Mouse (Mus musculus) MEL (cell line): Measurements from ENCODE around the gene Ctcf. TPM values are rescaled to one million over a fixed set of nuclear protein-coding genes. Genes with fewer than 3 reads are reported as not detected.

Source experiments
- DNase-seq: peaks from one replicate; pipeline ENCODE4 v3.0.0; 2011; ENCODE audit warnings: low read depth, low spot score
- H3K27ac ChIP-seq: 2 replicates; pipeline ENCODE4 v1.5.1; 2012; ENCODE audit warnings: low read depth, mild to moderate bottlenecking, control low read depth, low read length, moderate library complexity; ENCODE audit not compliant: control insufficient read depth
- H3K27me3 ChIP-seq, 2 experiments: fragments of 150-350 bp in 1 of 2; sonication (generic) in 1 of 2; 2 replicates each; pipeline ENCODE4 v1.6.1; 2012; ENCODE audit warnings: low read length in 2 of 2, mild to moderate bottlenecking in 2 of 2, improper control_type of control experiment in 1 of 2, moderate library complexity in 1 of 2; ENCODE audit not compliant: insufficient read depth in 2 of 2, control insufficient read depth in 1 of 2
- H3K36me3 ChIP-seq, 2 experiments: 2 replicates each; pipeline ENCODE4 v1.6.1; 2012 to 2014; ENCODE audit warnings: low read length in 2 of 2, improper control_type of control experiment in 1 of 2, inconsistent platforms in 1 of 2, mild to moderate bottlenecking in 1 of 2; ENCODE audit not compliant: insufficient read depth in 2 of 2, control insufficient read depth in 1 of 2
- H3K4me1 ChIP-seq, 2 experiments: fragments of 150-350 bp in 1 of 2; sonication (generic) in 1 of 2; 2 replicates each; pipeline ENCODE4 v1.6.1; 2012; ENCODE audit warnings: low read length in 2 of 2, improper control_type of control experiment in 1 of 2, mild to moderate bottlenecking in 1 of 2; ENCODE audit not compliant: insufficient read depth in 2 of 2, control insufficient read depth in 1 of 2
- H3K4me3 ChIP-seq, 2 experiments: fragments of 150-350 bp in 1 of 2; sonication (generic) in 1 of 2; 2 replicates each; pipeline ENCODE4 v1.5.1; 2012; ENCODE audit warnings: low read depth in 2 of 2, low read length in 2 of 2, mild to moderate bottlenecking in 2 of 2, moderate library complexity in 2 of 2, control low read depth in 1 of 2, improper control_type of control experiment in 1 of 2; ENCODE audit not compliant: control insufficient read depth in 1 of 2, insufficient read depth in 1 of 2
- H3K79me2 ChIP-seq: 2 replicates; pipeline ENCODE4 v1.6.1; 2012; ENCODE audit warnings: mild to moderate bottlenecking, low read length, moderate library complexity; ENCODE audit not compliant: control insufficient read depth, poor library complexity, insufficient read depth
- H3K9ac ChIP-seq: 2 replicates; pipeline ENCODE4 v1.6.1; 2012; ENCODE audit warnings: low read depth, mild to moderate bottlenecking, control low read depth, low read length, moderate library complexity; ENCODE audit not compliant: control insufficient read depth, poor library complexity, severe bottlenecking
- H3K9me3 ChIP-seq: fragments of 150-350 bp; sonication (generic); replicated peaks from 2 replicates; pipeline ENCODE4 v1.6.1; 2012; ENCODE audit warnings: mild to moderate bottlenecking, low read length, improper control_type of control experiment, moderate library complexity; ENCODE audit not compliant: insufficient read depth
- BHLHE40 ChIP-seq: IDR thresholded peaks from 2 replicates; pipeline ENCODE4 v1.6.1; 2012; ENCODE audit warnings: low read depth, mild to moderate bottlenecking, inconsistent platforms, low read length, improper control_type of control experiment, borderline replicate concordance
- CHD2 ChIP-seq: IDR thresholded peaks from 2 replicates; pipeline ENCODE4 v1.6.1; 2011; ENCODE audit warnings: low read length, improper control_type of control experiment
- CTCF ChIP-seq, 3 experiments: IDR thresholded peaks in 2 of 3; conservative IDR thresholded peaks in 1 of 3; 2 replicates each; pipeline ENCODE4 v1.5.1; 2011 to 2012; ENCODE audit warnings: low read length in 3 of 3, low read depth in 2 of 3, mild to moderate bottlenecking in 2 of 3, improper control_type of control experiment in 1 of 3, inconsistent platforms in 1 of 3, mixed read lengths in 1 of 3, moderate library complexity in 1 of 3; ENCODE audit not compliant: control insufficient read depth in 1 of 3, insufficient read depth in 1 of 3, poor library complexity in 1 of 3, severe bottlenecking in 1 of 3
- ELF1 ChIP-seq: IDR thresholded peaks from 2 replicates; pipeline ENCODE4 v1.6.1; 2014; ENCODE audit warnings: low read depth, mild to moderate bottlenecking, inconsistent platforms, low read length, improper control_type of control experiment, moderate library complexity
- GATA1 ChIP-seq: IDR thresholded peaks from 2 replicates; pipeline ENCODE4 v1.6.1; 2011; ENCODE audit warnings: low read depth, low read length, improper control_type of control experiment
- JUND ChIP-seq: IDR thresholded peaks from 2 replicates; pipeline ENCODE4 v1.6.1; 2011; ENCODE audit warnings: low read depth, mild to moderate bottlenecking, improper control_type of control experiment, low read length
- KAT2A ChIP-seq: conservative IDR thresholded peaks from 2 replicates; pipeline ENCODE4 v1.6.1; 2012; ENCODE audit warnings: low read depth, low read length, improper control_type of control experiment, inconsistent platforms
- MAFK ChIP-seq: IDR thresholded peaks from 2 replicates; pipeline ENCODE4 v1.6.1; 2011; ENCODE audit warnings: low read depth, mild to moderate bottlenecking, low read length, improper control_type of control experiment, borderline replicate concordance
- MAX ChIP-seq: IDR thresholded peaks from 2 replicates; pipeline ENCODE4 v1.6.1; 2011; ENCODE audit warnings: low read length, improper control_type of control experiment
- MAZ ChIP-seq: IDR thresholded peaks from 2 replicates; pipeline ENCODE4 v1.6.1; 2012; ENCODE audit warnings: low read depth, mild to moderate bottlenecking, inconsistent platforms, low read length, improper control_type of control experiment
- MYB ChIP-seq: IDR thresholded peaks from 2 replicates; pipeline ENCODE4 v1.6.1; 2011; ENCODE audit warnings: mild to moderate bottlenecking, low read depth, low read length, improper control_type of control experiment
- NELFE ChIP-seq: IDR thresholded peaks from 2 replicates; pipeline ENCODE4 v1.6.1; 2011; ENCODE audit warnings: low read depth, low read length, improper control_type of control experiment
- NRF1 ChIP-seq: IDR thresholded peaks from 2 replicates; pipeline ENCODE4 v1.6.1; 2014; ENCODE audit warnings: low read depth, mild to moderate bottlenecking, inconsistent platforms, low read length, improper control_type of control experiment, moderate library complexity; ENCODE audit not compliant: poor library complexity, insufficient read depth, severe bottlenecking
- POLR2A ChIP-seq, 2 experiments: IDR thresholded peaks; 2 replicates each; pipeline ENCODE4 v1.6.1; 2011 to 2012; ENCODE audit warnings: low read length in 2 of 2, mild to moderate bottlenecking in 2 of 2, control low read depth in 1 of 2, improper control_type of control experiment in 1 of 2, low read depth in 1 of 2, moderate library complexity in 1 of 2; ENCODE audit not compliant: control insufficient read depth in 1 of 2, insufficient read depth in 1 of 2, poor library complexity in 1 of 2
- POLR2AphosphoS2 ChIP-seq: IDR thresholded peaks from 2 replicates; pipeline ENCODE4 v1.6.1; 2011; ENCODE audit warnings: low read length, improper control_type of control experiment
- TAL1 ChIP-seq: IDR thresholded peaks from 2 replicates; pipeline ENCODE4 v1.6.1; 2012; ENCODE audit warnings: mild to moderate bottlenecking, inconsistent platforms, low read length, moderate library complexity, mixed read lengths
- TCF12 ChIP-seq: IDR thresholded peaks from 2 replicates; pipeline ENCODE4 v1.6.1; 2014; ENCODE audit warnings: low read depth, mild to moderate bottlenecking, inconsistent platforms, low read length, improper control_type of control experiment, moderate library complexity
- UBTF ChIP-seq: IDR thresholded peaks from 2 replicates; pipeline ENCODE4 v1.6.1; 2012; ENCODE audit warnings: low read depth, mild to moderate bottlenecking, inconsistent platforms, low read length, improper control_type of control experiment, moderate library complexity, borderline replicate concordance; ENCODE audit not compliant: insufficient read depth
- USF1 ChIP-seq: IDR thresholded peaks from 2 replicates; pipeline ENCODE4 v1.6.1; 2014; ENCODE audit warnings: low read depth, mild to moderate bottlenecking, inconsistent platforms, low read length, improper control_type of control experiment, moderate library complexity
- ZKSCAN1 ChIP-seq: IDR thresholded peaks from 2 replicates; pipeline ENCODE4 v1.6.1; 2012; ENCODE audit warnings: low read depth, mild to moderate bottlenecking, inconsistent platforms, low read length, improper control_type of control experiment, moderate library complexity
- ZMIZ1 ChIP-seq: IDR thresholded peaks from 2 replicates; pipeline ENCODE4 v1.6.1; 2012; ENCODE audit warnings: low read depth, mild to moderate bottlenecking, inconsistent platforms, low read length, improper control_type of control experiment, moderate library complexity
- ZNF384 ChIP-seq: IDR thresholded peaks from 2 replicates; pipeline ENCODE4 v1.6.1; 2012; ENCODE audit warnings: low read depth, mild to moderate bottlenecking, inconsistent platforms, low read length, improper control_type of control experiment
- polyA plus RNA-seq, 2 experiments: library from polyadenylated mRNA; stranded (reverse) in 1 of 2; unstranded in 1 of 2; fragments of >175 nt in 1 of 2; fragments of >200 nt in 1 of 2; gene quantifications; 2 replicates each; pipeline versions ENCODE4 v1.2.1 to v1.2.4; 2012; ENCODE audit warnings: low replicate concordance in 2 of 2, low read depth in 1 of 2; ENCODE audit not compliant: insufficient read length in 2 of 2, insufficient read depth in 1 of 2, missing spikeins in 1 of 2
- total RNA-seq: library from RNA; depleted of rRNA; stranded (reverse); fragments of 300-350 nt; gene quantifications from 2 replicates; pipeline ENCODE4 v1.2.3, GENCODE M21; 2012

Gene Ctcf
- total and polyA plus RNA-seq, 3 experiments: 40.7 to 670 (median 87.1) TPM

- Histone ChIP-seq H3K4me3 (no peak overlapping the region), H3K9me3 (no peaks in the 10 kb centered on the region), H3K27me3 (no peaks in the 10 kb centered on the region), H3K4me1 (peaks cover 3 to 18% of the 10 kb centered on the region in 2 experiments; a peak in 3 of 4 replicates), H3K9ac (no peak overlapping the region), H3K79me2 (no peaks in the 10 kb centered on the region), H3K36me3 (peaks cover 0 to 8% of the 10 kb centered on the region in 2 experiments; a peak in 2 of 4 replicates), H3K27ac (no peak overlapping the region)
- no peak for TF ChIP-seq ZKSCAN1
- TF ChIP-seq MAX: no peak
- no peak for DNase-seq
These were observed 43.9 kb upstream of the Ctcf start for GRCm38 (mm10) chr8:105592431-105592830.

GRCm38 (mm10) chr8:105593859-105594258, 42.5 kb upstream of the Ctcf start:
- no peak overlapping the region for H3K9ac ChIP-seq

GRCm38 (mm10) chr8:105594451-105595242, 41.7 kb upstream of the Ctcf start:
- no peak overlapping the region for H3K9ac ChIP-seq
- no peaks in the 10 kb centered on the region for H3K79me2 ChIP-seq
- DNase-seq: no peak
- H3K27me3 ChIP-seq: no peaks in the 10 kb centered on the region
- no peak overlapping the region for H3K27ac ChIP-seq
- TF ChIP-seq UBTF (no peak), MAX (no peak), KAT2A (no peak), CTCF (IDR thresholded peaks at IDR 0.05 in 2 of 3, conservative IDR thresholded peaks at IDR 0.05 in 1 of 3; ENCODE audit: control insufficient read depth in 1 of 3, insufficient read depth in 1 of 3, low read depth in 2 of 3, low read length in 3 of 3, poor library complexity in 1 of 3, severe bottlenecking in 1 of 3) (no peak), POLR2A (IDR thresholded peaks at IDR 0.05; ENCODE audit: control insufficient read depth in 1 of 2, insufficient read depth in 1 of 2, low read depth in 1 of 2, low read length in 2 of 2, poor library complexity in 1 of 2) (no peak), CHD2 (no peak), BHLHE40 (no peak), MYB (no peak), ZNF384 (no peak), ZKSCAN1 (no peak), NELFE (no peak), NRF1 (no peak), JUND (no peak), GATA1 (no peak)
- TF ChIP-seq, all 39 proteins: peak for 0
- Histone ChIP-seq H3K4me3 (no peak overlapping the region), H3K36me3 (peaks cover 0 to 8% of the 10 kb centered on the region in 2 experiments; a peak in 2 of 4 replicates), H3K4me1 (peaks cover 3 to 17% of the 10 kb centered on the region in 2 experiments; a peak in 3 of 4 replicates), H3K9me3 (no peaks in the 10 kb centered on the region)

More at GRCm38 (mm10) chr8:105593859-105594258, 42.5 kb upstream of the Ctcf start:
- H3K36me3 ChIP-seq: peaks cover 0 to 8% of the 10 kb centered on the region in 2 experiments; a peak in 2 of 4 replicates
- DNase-seq: no peak
- no peaks in the 10 kb centered on the region for H3K27me3 ChIP-seq
- no peak overlapping the region for H3K27ac ChIP-seq
- no peak for TF ChIP-seq MAFK
- TF ChIP-seq CTCF (IDR thresholded peaks at IDR 0.05 in 2 of 3, conservative IDR thresholded peaks at IDR 0.05 in 1 of 3; ENCODE audit: control insufficient read depth in 1 of 3, insufficient read depth in 1 of 3, low read depth in 2 of 3, low read length in 3 of 3, poor library complexity in 1 of 3, severe bottlenecking in 1 of 3): no peak
- no peak for TF ChIP-seq GATA1
- no peak for TF ChIP-seq POLR2A (IDR thresholded peaks at IDR 0.05; ENCODE audit: control insufficient read depth in 1 of 2, insufficient read depth in 1 of 2, low read depth in 1 of 2, low read length in 2 of 2, poor library complexity in 1 of 2)
- no peak for TF ChIP-seq ZMIZ1
- no peak for TF ChIP-seq KAT2A
- no peak for TF ChIP-seq CHD2
- no peak for TF ChIP-seq USF1
- no peak for TF ChIP-seq ELF1
- TF ChIP-seq POLR2AphosphoS2: no peak
- TF ChIP-seq TAL1: no peak
- no peak for TF ChIP-seq TCF12
- no peak for TF ChIP-seq MAZ
- TF ChIP-seq NRF1: no peak
- H3K79me2 ChIP-seq: no peaks in the 10 kb centered on the region
- H3K9me3 ChIP-seq: no peaks in the 10 kb centered on the region
- H3K4me1 ChIP-seq: peaks cover 3 to 17% of the 10 kb centered on the region in 2 experiments; a peak in 3 of 4 replicates
- no peak overlapping the region for H3K4me3 ChIP-seq
